Mouse (Mus musculus) heart, adult 2 months (tissue): ENCODE data around the gene Tcerg1l.

Source experiments
- CTCF ChIP-seq: fragments of 200-600 bp; IDR thresholded peaks from 2 replicates; pipeline ENCODE4 v1.8.1; 2022; ENCODE audit warnings: antibody characterized with exemption, mild to moderate bottlenecking, moderate library complexity
- EP300 ChIP-seq: fragments of 200-500 bp; IDR thresholded peaks from 2 replicates; pipeline ENCODE4 v1.6.1; 2011; ENCODE audit warnings: low read depth, low read length, control low read depth; ENCODE audit not compliant: insufficient read depth
- POLR2A ChIP-seq: fragments of 200-500 bp; IDR thresholded peaks from 2 replicates; pipeline ENCODE4 v1.6.1; 2011; ENCODE audit warnings: mild to moderate bottlenecking, low read depth, low read length, control low read depth; ENCODE audit not compliant: insufficient read depth

- TF ChIP-seq CTCF: no peak
- TF ChIP-seq EP300: no peak
- TF ChIP-seq POLR2A: no peak
Observed at GRCm38 (mm10) chr7:138196139-138196538, 201.4 kb downstream of the Tcerg1l start.
